Mouse (Mus musculus) right cerebral cortex, postnatal 10 days (tissue): ENCODE results near the gene Olfr432.
"Not testable (repeated sequence)": the region's sequence is repeated elsewhere in the genome, so short reads cannot be mapped to it uniquely, and the experiment has no call there.

ENCODE experiments used
- DNase-seq, 2 experiments: peaks; one replicate each; pipeline ENCODE4 v3.0.0; 2021; ENCODE audit warnings: low spot score in 2 of 2

Gene Olfr432

DNA sequence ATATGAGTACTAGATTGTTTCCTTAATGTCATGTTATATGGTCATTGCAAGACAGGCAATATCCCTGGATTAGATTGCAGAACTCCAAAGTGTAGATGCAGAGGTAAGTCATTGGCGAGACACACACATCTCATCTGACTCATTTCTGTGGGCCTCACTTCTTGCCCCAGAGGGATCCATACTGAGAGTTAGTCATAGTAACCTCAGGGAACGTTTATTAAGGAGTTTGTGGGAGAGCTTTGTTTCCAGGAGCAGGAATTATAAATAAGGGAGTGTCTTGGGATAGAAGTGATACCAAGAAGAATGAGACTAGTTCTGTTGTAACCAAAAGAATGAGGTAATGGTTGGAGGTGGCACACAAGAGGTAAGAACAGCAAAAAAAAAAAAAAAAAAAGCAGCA lies at the start of gene Olfr432:
Olfr432 (plus strand) TSS at position 313 of the 400 bp plus-strand sequence.
- DNase-seq = no peak

DNA sequence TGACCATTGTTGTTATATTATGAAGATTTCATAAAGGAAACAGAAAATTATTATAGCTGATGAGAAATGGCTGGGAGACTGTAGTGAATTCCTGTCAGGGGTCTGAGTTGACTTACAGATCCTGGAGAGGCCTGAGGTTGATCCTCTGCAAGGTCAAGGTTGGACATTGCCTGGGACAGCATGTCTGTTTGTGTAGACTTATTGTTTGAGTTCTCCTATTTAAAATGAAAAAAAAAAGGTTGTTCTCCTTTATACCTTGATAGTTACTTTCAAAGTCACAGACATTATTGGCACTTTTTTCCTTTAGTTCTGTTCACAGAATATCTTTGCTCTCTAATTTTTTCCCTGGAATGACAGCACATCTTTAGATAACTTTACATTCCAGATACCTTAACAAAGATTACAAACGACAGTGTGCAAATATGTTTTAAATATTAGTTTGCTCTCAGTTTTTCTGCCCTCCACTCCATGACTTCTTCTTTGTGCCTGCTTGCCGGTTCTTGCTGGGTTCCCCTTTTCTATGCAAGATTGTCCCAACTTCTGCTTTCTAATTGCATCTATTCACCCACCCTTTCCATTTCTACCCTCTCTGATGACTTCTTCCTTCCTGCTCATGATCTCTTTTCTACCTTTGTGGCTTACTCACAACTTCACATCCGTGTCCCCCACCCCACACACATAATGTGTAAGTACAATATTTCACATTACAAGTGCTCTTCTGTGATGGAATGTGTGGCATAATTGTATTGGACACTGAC lies 44.5 kb upstream of the Olfr432 start:
- not testable (repeated sequence) for DNase-seq

DNA sequence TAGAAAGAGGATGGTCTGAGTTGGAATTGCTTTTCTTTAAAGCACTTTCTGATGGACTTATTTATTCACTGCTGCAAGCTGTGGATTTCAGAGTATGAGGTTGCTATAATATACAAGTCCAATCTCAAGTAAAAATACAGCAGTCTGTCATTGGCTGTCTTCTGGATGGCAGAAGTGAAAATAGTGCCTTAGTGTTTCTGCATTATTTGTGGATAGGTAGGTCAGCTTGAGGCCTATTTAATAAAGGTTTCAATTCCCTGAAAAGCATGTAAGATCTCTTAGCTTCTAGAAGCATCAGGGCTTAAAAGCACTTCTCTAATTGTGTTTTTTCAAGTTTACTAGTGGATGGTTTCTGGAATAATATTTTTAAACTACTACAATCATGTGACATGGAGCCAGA lies 42.0 kb upstream of the Olfr432 start:
- DNase-seq = not testable (repeated sequence)

DNA sequence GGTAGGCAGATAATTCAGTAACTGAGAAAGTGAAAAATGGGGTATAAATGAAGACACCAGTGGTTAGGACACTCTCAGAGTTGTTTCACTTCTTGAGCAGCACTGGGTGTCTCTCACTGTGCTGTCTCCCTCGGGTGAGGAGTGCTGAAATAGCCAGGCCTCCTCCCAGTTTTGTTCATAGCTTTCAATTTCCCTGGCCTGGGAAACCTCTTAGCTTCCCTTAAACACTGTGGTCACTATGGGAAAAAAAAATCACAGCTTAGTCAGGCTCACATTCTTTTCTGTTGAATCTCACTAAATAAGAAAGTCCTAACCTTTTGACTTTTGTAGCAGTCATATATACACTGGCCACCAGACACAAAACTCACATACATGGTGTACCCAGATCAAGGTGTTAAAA lies 17.3 kb upstream of the Olfr432 start, which contains the start of gene Ifi205:
Ifi205 (minus strand) TSS at position 113 of the 400 bp plus-strand sequence.
- DNase-seq = no peak

DNA sequence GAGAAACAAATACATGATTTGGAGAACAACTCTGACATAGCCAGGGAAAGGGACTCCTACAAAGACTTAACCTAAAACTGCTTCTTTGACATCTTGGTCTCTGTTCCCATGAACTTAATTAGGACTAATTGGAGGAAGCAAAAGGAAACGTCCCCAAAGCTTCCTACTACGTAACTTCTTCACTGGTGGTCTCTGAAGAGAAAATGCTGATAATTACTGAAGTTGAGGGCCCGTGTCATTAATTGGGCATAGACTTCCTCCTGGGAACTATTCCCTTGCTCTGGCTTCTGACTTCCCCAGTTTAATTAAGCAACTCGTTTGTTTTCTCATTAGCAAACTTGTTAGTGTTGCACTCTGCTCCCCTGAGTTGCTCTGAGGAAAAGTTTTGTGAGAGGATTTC lies 13.2 kb upstream of the Olfr432 start:
- no peak for DNase-seq

DNA sequence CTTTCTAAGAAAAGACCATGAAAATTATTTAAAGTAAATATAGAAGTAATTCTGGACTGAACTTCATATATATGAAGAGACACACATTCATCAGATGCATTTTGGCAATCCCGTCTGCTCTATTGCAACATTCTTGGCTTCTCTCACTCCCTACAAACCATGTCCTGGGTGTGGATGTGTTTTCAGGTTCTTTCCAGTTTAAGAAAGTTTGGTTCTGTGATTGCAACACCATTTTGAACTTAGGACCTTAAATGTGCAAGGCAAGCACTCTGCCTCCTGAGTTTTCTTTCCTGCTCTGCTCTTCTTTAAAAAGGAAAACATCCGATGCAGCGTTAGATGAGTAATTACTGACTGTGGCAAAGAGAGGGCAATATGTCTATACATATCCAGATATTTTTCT lies 10.5 kb upstream of the Olfr432 start:
- DNase-seq = no peak

DNA sequence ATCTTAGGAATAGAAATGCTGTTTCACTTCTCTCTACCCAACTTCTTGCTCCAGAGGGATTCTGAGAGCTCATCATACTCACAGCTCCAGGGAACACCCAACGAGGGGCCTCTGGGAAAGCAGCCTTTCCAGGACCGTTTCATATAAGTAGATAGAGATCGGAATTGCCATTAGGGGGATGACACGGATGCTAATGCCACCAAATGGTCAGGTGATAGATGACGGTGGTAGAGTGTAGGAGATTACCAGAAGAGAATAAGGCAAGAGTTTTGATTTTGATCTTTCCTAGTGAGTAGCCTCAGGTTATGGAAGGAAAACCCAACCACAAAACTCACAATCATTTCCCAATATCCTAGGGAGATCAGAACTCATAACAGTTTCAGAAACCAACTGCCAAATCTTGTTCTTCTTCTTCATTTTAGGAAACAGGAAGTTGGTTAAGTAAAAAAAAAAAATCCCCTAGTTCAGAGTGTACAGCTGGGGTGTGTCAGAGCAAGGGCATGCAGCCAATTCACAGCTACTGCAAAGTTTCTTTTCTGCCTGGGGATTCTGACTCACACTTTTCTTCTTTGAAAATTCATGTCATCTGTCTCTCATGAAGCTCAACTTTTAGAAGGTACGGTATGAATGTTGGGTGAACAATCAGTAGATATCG lies 8.4 kb upstream of the Olfr432 start, which contains the start of gene Olfr433:
Olfr433 (plus strand) TSS at position 183 of the 655 bp plus-strand sequence.
- peak in 1 of 2 experiments; percentile 29 for DNase-seq

DNA sequence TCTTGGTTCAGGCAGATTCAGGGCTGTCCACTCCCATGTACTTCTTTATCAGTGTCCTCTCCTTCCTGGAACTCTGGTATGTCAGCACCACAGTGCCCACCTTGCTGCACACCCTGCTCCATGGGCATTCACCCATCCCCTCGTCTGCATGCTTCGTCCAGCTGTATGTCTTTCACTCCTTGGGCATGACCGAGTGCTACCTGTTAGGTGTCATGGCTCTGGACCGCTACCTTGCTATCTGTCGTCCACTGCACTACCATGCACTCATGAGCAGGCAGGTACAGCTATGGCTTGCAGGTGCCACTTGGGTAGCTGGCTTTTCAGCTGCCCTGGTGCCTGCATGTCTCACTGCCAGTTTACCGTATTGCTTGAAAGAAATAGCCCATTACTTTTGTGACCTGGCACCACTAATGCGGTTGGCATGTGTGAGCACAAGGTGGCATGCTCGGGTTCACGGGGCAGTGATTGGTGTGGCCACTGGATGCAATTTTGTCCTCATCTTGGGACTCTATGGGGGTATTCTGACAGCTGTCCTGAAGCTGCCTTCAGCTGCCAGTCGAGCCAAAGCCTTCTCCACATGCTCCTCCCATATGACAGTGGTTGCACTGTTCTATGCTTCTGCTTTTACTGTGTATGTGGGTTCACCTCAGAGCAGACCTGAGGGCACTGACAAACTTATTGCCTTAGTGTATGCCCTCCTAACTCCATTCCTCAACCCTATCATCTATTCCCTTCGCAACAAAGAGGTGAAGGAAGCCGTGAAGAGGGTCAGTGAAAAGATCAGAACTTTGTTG lies 6.7 kb upstream of the Olfr432 start:
- not testable (repeated sequence) for DNase-seq

DNA sequence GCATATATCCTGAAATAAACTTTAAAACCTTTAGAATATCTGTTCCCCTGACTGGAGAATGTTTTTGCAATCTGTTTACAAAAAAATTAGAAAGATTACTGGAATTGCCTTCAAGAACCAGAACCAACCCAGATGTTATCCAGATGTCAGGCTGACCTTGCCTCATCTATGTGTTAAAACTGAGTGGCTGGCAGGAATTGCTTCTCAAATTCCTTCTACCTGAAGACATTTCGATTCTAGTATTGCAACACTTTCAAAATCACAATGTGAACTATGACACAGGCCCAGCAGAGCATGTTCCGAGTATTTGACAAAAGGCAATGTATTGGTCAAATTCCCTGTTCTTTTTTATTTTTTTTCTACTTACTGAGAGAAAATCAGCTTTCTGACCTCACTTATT lies 4.6 kb upstream of the Olfr432 start:
- DNase-seq = no peak

DNA sequence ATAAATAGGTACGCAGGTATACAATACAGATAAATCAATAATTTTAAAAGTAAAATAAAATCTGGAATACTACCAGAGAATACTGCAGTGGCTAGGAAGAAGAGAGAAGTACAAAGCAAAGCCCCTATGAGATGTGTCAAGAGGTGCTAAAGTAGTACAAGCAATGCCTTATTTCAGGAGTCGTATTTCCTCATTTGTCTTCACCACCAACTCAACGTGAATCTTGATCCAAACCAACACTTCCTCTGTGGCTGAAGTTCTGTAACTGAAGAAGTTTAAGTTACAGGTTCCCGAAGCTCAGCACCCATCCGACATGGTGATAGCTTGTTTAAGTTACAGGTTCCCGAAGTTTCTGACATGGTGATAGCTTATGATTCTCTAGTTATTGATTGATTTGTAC lies 778 bp upstream of the Olfr432 start:
- not testable (repeated sequence) for DNase-seq

DNA sequence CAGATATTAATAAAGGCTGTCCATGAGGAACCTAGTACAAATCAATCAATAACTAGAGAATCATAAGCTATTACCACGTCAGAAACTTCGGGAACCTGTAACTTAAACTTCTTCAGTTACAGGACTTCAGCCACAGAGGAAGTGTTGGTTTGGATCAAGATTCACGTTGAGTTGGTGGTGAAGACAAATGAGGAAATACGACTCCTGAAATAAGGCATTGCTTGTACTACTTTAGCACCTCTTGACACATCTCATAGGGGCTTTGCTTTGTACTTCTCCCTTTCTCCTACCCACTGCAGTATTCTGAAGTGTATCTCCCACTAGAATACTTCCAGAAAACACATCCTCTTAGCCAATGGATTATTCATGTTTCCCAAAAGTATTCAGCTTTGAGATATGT lies 352 bp downstream of the Olfr432 start:
- DNase-seq = not testable (repeated sequence)

DNA sequence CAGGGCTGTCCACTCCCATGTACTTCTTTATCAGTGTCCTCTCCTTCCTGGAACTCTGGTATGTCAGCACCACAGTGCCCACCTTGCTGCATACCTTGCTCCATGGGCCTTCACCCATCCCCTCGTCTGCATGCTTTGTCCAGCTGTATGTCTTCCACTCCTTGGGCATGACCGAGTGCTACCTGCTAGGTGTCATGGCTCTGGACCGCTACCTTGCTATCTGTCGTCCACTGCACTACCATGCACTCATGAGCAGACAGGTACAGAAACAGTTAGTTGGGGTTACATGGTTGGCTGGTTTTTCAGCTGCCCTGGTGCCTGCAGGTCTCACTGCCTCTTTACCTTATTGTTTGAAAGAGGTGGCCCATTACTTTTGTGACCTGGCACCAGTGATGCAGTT lies 1.5 kb downstream of the Olfr432 start:
- DNase-seq = no peak

DNA sequence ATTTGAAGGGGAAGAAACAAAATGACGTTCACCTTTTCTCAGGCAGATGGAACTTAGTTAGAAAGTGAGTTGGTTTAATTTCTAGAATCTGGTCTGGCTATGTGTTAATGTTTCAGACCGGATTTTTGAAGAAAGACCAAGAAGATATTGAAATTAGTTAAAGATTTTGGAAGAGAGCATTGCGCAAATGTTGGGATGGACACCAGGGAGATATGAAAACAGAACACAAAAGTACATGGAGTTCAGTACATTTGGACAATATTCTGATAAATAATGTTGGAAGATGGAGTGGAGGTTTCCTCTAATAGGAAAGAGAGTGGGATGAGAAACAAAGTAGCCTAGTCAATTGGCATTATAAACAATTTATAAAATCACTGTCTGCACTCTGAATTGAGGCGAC lies 2.5 kb downstream of the Olfr432 start:
- DNase-seq = no peak

DNA sequence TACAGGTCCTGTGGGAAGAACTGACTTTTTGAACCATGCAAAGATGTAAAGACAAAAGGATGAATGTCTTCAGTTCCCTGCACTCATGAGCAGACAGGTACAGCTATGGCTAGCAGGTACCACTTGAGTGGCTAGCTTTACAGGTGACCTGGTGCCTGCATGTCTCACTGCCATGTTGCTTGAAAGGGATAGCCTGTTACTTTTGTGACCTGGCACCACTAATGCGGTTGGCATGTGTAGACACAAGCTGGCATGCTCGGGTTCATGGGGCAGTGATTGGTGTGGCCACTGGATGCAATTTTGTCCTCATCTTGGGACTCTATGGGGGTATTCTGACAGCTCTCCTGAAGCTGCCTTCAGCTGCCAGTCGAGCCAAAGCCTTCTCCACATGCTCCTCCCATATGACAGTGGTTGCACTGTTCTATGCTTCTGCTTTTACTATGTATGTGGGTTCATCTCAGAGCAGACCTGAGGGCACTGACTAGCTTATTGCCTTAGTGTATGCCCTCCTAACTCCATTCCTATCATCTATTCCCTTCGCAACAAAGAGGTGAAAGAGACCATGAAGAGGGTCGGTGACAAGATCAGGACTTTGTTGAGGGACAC lies 3.0 kb downstream of the Olfr432 start:
- DNase-seq = no peak

DNA sequence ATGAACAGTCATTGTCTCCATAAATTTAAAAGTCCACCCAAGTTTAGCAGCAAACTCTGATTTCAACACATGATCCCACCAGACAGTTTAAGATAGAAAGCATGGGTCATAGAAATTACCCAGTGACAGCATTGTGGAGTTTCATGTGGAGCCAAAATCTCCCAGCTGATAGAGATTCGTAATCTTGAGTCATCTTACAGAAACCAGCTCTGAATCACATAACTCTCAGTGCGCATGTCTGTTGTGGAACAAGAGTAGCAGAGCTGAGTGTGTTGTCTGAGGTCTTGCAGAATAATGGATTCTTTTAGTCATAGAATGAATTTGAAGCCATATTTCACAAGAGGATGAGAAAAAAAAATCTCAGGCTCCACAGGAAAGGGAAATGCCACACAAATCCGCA lies 4.0 kb downstream of the Olfr432 start:
- no peak for DNase-seq

DNA sequence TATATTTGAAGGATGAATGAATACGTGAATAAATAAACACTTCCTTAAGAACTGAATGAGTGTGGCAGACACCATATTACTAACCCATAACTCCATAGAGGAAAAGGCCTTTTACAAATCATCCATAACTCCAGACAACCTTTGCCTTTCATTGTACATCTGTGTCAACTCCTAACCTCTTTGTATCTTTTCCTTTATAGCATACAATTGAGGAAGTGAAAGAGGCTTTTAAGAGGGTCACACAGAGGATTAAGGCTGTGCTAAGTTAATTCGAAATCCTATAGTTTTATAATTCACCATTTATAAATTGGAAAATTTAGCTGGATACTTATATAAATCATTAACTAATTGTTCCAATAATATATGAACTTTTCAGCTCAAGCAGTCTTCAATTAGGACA lies 6.2 kb downstream of the Olfr432 start:
- no peak for DNase-seq

DNA sequence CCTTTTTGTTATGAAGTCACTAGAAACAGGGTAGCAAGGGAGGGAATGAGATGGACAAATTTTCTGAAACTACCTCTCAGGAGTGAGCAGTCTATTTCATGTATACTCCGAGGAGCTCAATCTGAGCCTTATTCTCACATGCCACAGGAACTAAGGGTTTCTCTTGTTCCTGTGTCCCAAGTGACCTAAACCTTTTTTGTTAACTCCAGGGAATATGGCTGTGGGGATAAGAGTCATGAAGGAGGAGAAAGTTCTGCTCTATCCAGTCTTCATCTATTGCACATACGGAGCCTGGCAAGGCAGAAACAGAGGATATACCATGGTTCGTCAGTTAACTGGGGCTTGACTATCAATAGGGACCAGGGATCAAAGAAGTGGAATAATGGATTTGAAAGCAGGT lies 17.3 kb downstream of the Olfr432 start, which contains the start of gene Olfr430:
Olfr430 (plus strand) TSS at position 301 of the 400 bp plus-strand sequence.
- DNase-seq = no peak

DNA sequence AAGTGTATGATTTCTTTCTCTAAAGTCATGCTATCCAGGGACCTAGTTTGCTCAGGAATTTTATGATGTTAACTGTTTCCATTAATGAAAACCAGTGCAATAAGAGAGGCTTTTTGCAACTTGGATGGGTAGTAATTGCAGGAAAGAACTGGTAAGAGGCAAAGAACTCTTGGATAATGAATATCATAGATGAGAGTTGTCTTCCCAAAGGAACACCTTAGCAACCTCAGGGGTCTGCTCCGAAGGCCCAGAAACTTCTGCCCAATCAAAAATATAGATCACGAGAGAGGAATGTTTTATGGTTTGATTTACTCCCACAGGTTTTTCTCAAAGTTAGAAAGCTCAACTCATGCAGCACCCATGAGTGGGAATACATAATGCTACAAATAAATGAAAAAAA lies 35.0 kb downstream of the Olfr432 start, which contains the start of gene Olfr429:
Olfr429 (plus strand) TSS at position 301 of the 400 bp plus-strand sequence.
- no peak for DNase-seq

DNA sequence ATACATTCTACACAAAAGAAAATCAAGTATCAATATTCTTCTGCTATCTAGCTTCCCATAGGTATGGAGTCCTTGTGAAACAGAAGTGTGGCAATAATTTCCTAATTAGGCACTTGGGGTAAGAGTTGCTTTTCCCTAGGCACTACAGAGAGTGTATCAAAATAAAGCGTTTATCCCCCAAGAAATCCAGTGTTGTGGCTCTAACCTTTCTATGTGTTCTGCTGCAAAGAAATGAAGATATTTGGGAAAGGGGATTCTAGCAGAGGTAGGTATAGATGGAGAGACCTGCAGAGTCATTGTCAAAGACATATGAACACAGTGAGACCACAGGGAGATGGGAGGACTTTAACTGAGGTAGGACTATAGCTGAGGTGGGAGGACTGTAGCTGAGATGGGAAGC lies 47.6 kb downstream of the Olfr432 start, which contains the start of gene Olfr427:
Olfr427 (plus strand) TSS at position 301 of the 400 bp plus-strand sequence.
- no peak for DNase-seq

DNA sequence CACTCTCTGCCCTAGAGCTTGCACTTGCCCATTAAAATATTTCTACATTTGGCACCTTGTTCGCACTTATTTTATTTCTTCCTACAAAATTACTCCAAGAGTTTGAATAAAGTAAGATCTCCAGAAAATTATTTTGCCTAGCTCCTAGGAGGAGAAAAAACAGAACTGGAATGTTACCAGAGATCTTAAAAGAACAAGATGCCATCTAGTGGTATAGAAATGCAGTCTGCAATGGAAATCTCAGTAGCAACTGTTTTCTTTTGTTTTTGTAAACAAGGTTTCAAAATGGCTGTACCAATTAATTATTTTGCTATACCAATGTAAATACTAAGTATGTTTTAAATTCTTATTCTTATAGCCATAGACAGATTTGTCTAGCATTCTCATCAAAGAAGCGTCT lies 54.7 kb downstream of the Olfr432 start:
- DNase-seq = no peak
